Mouse (Mus musculus) B cell, adult 2 months (primary cell): ENCODE measurements around the gene Zfp672.
A peak's percentile ranks its signal among the peaks of the same experiment; 100 is the strongest.
"Not testable (repeated sequence)": the region's sequence is repeated elsewhere in the genome, so short reads cannot be mapped to it uniquely, and the experiment has no call there.

Source experiments
- DNase-seq, 2 experiments: peaks; one replicate each; pipeline ENCODE4 v3.0.0; 2022

Gene Zfp672

DNA sequence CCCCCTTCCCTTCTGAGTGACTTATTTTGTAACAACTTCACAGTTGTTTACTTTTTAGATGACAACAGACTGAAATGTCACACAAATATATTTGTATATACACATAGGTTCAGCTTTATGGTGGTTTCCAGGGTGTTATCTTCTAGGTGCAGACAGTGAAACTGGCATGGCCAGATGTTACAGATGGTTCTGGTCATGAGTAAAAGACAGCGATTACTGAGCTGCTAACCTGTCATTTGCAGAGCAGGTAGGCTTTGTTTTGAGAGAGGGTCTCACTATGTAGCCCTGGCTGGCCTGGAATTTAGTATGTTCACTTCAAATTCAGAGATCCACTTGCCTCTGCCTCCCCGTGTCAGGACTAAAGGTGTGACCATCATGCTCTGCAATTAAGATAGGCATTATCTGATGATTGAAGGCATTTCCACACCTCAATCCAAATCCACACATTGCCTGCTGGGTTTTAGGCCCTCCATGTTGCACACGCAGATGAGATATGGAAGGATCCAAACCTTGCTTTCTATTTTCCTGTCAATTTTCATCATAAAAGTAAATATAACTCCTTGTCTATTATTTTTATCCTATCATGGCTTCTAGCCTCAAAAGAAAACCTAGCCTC is 5.4 kb downstream of the Zfp672 start:
- no peak for DNase-seq

DNA sequence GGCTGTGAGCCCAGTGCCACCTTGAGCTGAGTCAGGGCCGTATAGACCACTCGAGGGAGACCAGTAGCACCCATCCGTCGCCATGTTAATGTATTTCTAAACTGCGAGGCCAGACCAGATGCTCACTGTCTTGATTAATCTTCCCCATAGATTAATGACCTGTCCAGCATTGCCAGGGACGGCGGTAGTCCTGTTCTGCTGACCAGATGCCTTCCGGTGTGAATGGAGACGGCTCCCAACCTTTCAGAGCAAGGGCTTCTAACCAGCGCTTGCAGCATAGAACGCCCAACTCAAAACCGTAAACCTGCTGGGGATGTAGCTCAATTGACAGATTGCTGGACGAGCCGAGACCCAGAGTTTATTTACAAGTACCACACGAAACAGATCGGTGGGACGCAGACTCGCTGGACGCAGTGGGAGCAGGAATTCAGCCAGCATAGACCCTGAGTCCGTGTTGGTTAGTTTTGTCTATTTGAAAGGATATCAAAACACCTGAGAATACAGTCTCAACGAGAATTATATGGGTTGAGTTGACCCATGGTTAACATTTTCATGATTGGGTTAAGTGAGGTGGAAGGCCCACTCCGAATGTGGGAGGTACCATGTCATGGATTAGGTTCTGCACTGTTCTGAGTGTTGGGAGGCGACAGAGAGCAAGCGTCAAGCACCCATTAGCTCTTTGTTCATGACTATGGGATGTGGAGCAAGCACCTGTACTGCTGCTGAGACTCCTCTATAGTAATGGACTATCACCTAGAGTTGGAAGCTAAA is 6.4 kb downstream of the Zfp672 start:
- no peak for DNase-seq

DNA sequence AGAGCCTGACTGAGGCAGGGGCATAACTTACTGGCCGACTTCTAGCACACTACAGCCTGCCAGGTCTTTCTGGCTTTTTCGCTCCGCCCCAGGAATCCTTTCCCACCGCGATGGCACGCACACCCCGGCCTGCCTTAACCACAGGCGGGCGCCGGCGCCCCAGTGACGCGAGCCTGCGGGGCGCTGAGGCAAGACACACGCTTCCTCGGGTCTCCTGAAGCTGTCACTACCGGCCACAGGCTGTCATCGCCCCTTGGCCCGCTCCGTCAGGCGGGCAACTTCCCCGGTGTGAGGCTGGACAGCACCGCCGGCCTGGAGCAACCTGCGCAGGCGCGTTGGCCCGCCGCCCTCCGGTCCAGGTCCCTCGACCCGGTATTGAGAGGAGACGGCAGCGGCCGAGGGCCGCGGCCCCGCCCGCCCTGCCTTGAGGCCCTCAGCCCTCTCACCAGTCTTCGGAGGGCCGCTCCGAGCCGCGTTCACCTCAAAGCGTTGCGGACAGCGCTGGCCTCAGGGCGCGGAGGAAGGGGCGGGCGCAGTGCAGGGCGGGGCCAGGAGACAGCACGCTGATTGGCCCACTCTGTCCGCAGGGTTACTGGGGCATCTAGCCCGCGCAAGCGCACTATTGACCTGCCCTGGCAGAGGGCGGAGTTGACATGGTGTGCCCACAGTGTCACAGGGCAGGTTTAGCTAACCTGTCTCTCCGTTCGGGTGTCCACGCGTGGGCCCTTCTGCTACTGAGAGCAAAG is 7.1 kb downstream of the Zfp672 start:
- DNase-seq: peak; percentile 95

DNA sequence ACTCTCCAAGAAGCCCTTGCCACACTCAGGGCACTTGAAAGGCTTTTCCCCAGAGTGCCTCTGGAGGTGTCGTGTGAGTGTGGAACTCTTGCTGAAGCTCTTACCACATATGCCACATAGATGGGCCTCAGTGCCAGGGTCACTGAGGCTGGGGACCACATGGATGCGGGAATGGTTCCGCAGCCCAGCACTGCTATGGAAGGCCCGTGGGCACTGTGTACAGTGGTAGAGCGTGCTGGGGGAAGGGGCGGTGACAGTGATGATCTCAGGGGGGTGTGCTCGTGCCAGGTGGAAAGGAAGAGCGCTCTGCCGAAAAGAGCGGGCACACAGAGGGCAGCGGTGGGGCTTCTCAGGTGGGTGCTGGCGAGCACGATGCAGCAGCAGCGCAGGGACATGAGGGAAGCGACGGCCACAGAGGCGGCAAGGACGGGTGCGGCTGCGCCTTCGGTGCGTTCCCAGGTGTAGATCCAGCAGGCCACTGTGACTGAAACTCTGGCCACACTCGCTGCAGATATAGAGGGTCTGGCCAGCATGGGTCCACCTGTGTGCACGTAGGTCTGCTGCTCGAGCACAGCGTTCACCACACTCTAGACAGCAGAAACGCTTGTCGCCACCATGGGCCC is 13.3 kb downstream of the Zfp672 start:
- no peak for DNase-seq

DNA sequence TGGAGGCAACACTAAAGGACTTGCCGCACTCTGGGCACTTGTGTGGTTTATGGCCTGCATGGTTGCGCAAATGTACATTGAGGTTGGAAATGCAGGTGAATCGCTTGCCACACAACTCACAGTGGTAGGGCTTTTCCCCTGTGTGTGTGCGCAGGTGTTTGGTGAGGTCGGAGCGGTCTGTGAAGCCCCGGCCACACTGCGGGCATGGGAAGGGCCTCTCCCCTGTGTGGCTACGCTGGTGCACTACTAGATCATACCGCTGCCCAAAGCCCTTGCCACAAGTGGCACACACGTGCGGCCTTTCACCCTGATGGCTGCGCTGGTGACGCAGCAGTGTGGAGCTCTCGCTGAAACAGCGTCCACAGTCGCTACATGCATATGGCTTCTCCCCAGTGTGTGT is 13.8 kb downstream of the Zfp672 start:
- DNase-seq: no peak

DNA sequence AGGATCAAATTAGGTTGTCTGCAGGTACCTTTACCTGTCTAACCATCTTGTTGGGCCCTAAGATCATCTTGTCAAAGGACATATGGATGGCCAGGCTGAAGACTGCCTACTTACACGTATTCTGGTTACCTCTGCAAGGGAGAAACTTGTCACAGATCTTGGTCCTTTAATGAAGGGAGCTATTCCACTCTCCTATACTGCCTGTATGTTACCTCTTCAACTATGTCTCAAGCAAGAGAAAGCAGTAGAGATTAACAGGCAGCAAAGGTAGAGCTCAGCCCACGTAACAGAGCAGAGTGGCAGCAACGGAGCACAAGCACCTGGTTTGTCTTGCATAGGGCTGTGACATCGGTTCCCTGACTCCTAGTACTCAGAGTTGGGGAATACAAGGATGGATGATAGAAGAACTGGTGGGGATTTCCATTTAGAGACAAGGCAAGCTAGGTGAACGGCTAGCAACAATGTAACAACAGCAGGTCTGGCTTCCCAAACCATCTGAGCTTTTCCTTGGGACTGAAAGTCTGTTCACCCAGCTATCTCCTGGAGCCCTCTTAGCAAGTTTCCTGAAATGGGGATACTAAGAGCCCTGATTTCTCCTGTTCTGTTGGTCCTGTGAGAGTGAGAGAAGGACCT is 14.5 kb downstream of the Zfp672 start:
- DNase-seq: no peak

DNA sequence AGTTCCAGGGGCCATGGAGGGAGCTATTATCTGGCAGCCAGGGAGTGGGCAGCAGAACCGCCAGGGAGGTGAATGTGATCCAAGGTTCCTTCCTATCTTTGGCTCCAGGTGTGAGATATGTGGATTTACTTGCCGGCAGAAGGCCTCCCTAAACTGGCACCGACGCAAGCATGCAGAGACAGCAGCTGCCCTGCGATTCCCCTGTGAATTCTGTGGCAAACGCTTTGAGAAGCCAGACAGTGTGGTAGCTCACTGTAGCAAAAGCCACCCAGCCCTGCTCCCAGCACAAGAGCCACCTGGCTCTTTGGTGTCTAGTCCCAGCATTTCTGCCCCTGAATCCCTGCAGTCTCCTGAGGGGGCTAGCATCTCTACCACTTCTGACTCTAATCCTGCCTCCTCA is 16.1 kb downstream of the Zfp672 start:
- DNase-seq: no peak

DNA sequence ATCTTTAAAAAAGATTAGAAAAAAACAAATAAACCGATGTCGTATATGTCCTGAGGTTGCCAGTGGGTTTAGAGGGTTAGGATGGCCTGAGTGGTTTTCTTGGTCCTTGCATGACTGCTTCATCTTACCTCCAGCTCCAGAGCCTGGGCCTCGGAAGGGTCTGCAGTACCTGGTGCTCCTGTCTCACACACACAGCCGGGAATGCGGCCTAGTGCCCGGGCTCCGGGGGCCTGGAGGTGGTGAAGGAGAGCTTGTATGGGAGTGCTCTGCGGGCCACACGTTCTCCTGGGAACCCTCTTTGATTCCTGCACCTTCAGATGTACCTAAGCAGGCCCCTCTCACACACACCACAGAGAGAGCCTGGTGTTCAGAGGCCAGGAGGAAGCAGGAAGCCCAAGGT is 21.5 kb downstream of the Zfp672 start:
- no peak for DNase-seq

DNA sequence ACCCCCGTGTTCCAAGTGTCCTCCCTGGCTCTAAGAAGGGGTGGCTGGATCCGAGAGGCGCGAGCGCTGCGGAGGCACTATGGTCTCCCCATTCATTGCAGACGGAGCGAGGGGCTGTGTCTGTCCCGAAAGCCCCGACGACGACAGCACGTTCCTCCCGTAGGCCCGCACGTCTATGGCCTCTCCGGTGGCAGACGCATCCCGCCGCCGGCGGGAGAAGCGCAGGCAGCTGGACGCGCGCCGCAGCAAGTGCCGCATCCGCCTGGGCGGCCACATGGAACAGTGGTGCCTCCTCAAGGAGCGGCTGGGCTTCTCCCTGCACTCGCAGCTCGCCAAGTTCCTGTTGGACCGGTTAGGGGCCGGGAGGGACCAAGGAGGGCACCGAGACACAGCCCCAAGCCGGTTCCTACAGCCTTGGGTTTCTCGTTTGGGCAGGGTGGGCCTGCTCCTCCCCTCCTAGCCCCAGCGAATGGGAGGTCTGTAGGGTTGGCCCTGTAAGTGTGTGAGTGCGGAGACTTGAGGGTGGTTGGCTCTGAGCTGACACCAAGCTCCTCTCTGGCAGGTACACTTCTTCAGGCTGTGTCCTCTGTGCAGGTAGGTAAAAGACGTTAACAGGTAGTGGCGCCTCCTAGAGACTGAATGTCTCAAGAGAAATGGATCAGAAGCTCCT is 22.6 kb downstream of the Zfp672 start:
- peak; percentile 56 to 61 for DNase-seq

DNA sequence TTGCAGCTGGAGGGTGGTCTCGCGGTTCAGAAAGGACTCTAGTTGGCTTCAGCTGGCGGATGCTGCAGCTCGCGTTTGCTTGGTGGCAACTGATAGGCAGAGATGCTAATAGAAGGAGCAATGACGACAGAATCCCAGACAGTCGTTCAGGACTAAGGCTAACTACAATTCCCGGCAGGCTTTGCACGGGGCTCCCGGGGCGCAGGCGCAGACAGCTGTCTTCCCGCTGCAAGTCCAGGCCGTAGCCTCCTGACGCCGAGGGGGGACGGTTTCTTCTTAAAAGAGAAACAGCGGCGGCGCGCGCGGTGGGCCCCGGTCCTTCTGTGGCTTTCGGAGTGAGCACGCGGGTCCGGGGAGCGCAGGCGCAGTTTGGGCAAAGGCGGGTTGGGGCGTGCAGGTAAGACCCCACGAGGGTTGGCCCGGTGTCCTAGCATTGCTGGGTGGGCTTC is 23.3 kb downstream of the Zfp672 start, which contains the start of gene Zfp692:
Gene Zfp692, plus strand, starts transcription at position 210 of the 449 bp plus-strand sequence.
- peak; percentile 87 to 90 for DNase-seq

DNA sequence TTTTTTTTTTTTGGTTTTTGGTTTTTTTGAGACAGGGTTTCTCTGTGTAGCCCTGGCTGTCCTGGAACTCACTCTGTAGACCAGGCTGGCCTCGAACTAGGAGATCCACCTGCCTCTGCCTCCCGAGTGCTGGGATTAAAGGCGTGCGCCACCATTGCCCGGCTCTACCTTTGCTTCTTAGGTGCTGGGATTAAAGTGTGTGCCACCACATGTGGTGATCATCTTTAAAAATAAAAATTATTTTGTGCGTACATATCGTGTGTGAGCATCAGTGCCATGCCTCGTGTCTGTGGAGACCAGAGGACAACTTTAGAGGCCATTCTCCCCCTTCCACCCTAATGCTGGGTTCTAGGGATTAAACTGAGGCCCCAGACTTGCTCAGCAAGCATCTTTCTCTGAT is 24.8 kb downstream of the Zfp672 start:
- not testable (repeated sequence) for DNase-seq

DNA sequence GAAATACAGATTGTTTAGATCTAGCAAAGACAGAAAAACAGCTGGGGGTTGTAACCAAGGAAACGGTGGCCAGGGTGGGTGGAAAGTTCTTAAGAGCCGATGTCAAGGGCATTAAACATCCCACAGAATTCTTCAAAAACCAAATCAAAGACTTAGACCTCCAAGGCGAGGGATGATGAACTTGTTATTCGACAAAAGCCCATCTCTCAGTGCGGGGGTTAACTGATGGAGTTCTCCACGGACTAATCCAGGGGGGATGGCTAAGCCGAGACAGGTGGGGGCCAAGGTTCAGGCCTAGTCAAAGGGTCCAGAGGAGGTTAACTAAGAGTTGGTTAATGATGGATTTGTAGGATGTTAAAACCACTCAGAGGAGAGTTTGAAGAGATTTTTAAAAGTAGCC is 26.5 kb downstream of the Zfp672 start:
- DNase-seq: no peak

DNA sequence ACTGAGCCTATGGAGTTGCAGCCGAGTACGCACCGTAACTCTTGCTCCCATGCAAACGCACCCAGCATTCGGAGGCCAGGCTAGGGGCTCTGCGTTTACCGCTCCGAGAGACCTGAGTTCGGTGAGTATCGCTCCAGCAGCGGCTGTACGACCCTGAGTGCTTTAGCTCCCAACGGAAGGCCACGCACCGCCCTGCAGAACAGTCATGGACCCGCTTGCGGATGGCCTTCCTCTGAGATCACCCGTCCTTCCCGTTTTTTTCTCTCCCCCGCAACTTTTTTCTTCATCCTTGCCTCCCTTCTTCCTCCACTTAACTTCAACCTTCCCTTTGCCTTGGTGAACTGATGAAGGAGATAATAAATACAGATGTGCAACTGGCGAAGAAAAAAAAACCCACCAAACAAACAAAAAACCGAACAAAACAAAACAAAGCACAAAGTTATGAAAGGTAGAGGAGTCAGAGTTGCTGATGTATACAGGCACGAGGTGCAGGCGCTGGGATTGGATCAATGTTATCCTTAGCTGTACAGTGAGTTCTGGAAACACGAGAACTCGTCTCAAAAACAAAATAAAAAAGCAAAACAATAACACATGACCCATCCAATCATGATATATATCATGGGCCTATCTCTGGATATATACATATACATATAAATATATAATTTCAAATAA is 27.2 kb downstream of the Zfp672 start:
- DNase-seq: no peak

DNA sequence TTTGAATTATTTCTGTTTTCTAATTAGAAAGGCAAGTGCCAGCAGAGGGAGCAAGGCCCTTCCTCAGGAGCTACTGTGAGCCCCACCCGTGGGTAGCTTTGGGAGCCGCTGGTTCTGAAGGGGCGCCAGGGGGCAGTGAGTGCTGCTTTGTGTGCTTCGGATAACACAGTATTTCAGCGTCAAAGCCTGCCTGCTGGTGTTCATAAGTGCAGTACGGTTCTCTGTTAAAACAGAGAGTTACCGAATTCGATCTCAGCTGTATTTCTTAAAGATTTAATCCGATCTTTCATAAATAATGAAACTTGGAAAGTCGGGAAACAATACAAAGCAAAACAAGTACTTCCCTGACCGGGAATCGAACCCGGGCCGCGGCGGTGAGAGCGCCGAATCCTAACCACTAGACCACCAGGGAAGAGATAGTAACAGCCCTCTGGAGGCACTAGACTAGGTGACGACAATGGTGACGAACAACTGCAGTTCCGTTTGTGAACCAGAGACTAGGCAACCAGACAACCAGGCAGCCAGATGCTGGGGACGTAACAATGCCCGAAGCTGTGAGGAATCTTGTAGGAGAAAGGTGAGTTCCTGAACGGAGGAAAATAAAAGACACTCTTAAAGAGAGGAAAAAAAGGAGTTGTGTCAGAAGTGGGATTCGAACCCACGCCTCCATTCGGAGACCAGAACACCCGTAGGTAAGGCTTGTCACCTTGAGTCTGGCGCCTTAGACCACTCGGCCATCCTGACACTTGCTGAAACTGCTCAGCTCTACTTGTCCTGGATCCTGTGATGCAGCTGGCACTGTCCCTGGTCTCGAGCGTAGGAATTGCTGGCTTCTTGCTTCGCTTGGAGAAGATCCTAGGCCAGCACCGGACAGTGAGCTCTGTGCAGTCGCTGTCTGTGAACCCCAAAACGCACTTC is 28.0 kb downstream of the Zfp672 start:
- DNase-seq: peak; percentile 96 to 97

DNA sequence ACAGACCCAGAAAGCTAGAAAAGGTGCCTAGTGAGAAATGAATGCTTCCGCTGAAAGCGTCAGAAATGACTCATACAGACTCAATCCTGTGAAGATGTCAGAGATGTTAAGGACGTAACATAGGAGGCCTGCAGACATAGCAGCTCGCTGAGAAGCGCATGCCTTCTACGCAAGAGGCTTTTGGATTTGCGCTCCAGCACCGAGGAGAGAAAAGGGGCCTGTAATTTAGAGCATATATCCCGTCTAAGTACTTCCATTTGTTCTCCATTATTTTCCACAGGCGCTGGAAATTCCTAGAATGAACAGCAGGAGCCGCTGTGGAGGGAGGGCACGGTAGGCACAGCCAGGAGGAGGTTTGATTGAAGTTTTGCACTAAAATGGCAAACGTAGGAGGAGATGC is 29.1 kb downstream of the Zfp672 start:
- peak; percentile 60 to 67 for DNase-seq

DNA sequence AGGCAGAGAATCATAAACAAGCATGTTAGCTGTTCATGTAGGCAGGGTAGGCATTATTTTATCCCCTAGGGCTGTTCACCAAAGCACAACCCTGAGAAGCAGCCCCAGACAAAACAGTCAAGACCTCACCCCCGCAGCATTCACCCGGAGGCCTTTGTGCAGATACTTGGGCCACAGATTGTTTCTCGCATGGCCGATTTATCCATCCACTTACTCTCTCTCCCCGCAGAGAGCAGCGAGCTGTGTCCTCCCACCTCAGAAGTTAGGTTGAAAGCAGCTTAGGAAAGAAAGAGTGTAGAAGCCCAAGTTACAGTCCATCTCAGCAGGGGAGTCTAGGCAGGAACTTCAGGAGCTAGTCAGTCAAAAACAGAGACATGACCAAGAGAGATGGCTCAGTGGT is 32.7 kb downstream of the Zfp672 start:
- no peak for DNase-seq

DNA sequence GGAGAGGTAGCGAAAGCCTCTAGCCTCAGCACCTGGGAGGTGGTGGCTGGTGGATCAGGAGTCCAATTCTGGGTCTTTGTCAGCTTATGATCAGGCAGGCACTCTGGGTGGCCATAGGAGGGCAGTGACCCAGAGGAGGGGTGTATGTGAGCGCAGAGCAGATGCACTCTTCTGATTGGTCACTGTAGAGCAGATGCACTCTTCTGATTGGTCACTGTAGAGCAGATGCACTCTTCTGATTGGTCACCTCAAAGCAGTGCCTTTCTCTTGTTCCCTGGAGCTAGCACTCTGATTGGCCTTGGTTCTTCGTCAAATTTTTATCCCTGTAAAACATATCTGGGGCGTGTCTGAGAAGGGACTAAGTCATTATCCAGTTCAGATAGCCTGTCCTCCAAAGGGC is 37.3 kb downstream of the Zfp672 start:
- DNase-seq: no peak

DNA sequence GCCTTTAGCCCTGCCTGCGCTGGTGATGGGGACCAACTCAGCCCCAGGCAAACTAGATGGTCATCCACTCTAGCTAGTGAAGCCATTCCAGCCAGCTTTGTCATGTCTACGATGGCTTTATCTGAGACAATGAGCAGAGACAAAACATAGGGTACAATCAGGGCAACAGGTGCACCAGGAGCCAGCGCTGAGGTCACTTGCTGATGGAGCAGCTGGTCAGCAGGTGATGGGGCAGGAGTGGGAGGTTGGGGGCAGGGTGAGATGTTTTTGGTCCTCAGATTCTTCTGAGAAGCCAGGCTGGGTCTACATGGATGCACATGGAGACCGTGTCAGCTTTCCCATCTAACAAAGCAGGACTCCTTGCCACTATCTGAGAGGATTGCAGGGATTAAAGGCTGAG is 39.3 kb downstream of the Zfp672 start:
- DNase-seq: no peak

DNA sequence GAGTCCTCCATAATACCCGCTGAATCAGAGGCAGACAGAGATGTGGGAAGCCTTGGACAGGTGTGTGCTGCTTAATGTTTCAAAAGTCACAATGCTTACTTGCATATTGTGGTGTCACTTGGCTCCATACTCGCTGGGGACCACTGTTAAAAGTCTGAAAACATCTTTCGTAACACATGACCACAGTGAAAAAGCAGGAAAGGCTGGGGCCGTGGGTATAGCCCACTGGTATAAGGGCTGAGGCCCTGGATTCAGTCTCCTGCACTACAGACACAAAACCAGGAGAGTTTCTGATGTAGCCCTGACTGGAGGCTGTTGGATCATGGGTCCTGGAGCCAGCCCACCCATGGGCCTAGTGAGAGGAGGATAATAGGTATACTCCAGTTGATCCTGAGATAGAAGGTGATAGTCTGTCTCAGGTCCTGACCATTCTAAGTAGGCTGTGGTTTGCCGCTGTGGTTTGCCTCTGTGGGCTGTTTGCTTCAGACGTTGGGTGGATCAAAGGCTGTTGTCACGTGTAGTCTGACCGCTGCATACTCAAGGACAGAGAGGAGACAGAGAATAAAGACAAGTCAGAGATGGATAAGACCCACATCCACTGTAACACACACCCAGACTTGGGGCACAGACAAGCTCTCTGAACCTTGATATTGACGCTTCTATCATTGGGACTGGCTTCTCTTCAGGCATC is 40.0 kb downstream of the Zfp672 start:
- DNase-seq: no peak

DNA sequence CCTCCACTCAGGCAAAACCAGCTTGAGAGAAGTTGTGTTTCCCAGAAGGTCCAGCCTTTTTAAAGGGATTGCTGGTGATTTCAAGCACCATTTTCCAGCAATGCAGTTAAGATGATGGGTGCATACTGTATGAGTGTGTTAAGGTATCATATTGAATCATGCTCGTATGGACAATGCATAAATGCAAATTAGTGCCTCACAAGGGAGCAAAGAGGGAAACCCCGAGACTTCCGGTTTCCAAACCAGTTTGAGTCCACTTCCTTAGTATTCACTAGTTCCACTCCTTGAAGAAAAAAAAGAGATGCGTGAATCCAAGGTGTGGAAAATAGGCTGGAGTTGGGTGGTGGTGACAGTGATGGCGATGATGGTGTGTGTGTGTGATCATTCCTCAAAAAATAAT is 47.6 kb downstream of the Zfp672 start:
- DNase-seq: no peak
